Mouse (Mus musculus) ES-Bruce4 (cell line): ENCODE measurements around the gene Tmem151b.

ENCODE experiments used
- CTCF ChIP-seq: IDR thresholded peaks from one replicate; pipeline ENCODE4 v1.8.1; 2011; ENCODE audit warnings: low read depth, low read length
- EP300 ChIP-seq: IDR thresholded peaks from 2 replicates; pipeline ENCODE4 v1.6.1; 2011; ENCODE audit warnings: low read depth, low read length; ENCODE audit not compliant: insufficient read depth
- POLR2A ChIP-seq: IDR thresholded peaks from one replicate; pipeline ENCODE4 v1.8.1; 2011; ENCODE audit warnings: low read length; ENCODE audit not compliant: insufficient read depth

GRCm38 (mm10) chr17:45588370-45588769, 38.9 kb upstream of the Tmem151b start:
- TF ChIP-seq POLR2A (no peak), CTCF (no peak), EP300 (no peak)
